Mouse (Mus musculus) kidney, postnatal 0 days (tissue): ENCODE data around the gene Ggt6. TPM values are rescaled to one million over a fixed set of nuclear protein-coding genes. Genes with fewer than 3 reads are reported as not detected.
A peak's percentile ranks its signal among the peaks of the same experiment; 100 is the strongest.

Experiments
- ATAC-seq: fragments of 200-750 bp; cut with Nextera tagmentation; replicated peaks from 2 replicates; pipeline ENCODE4 v1.8.0; 2017; ENCODE audit warnings: low read depth, moderate number of reproducible peaks, moderate TSS enrichment, moderate library complexity; ENCODE audit not compliant: low FRiP score
- DNase-seq: peaks from one replicate; pipeline ENCODE4 v3.0.0-alpha.2; 2016; ENCODE audit warnings: low spot score
- H3K27ac ChIP-seq: fragments of 300-500 bp; sonication (generic); 2 replicates; pipeline ENCODE4 v1.5.1; 2014; ENCODE audit warnings: mild to moderate bottlenecking
- H3K27me3 ChIP-seq: fragments of 300-500 bp; sonication (generic); 2 replicates; pipeline ENCODE4 v1.6.1; 2014; ENCODE audit warnings: low read length, mixed read lengths; ENCODE audit not compliant: insufficient read depth
- H3K36me3 ChIP-seq: fragments of 300-500 bp; sonication (generic); 2 replicates; pipeline ENCODE4 v1.6.1; 2014; ENCODE audit warnings: low read length, mixed read lengths; ENCODE audit not compliant: insufficient read depth
- H3K4me1 ChIP-seq: fragments of 300-500 bp; sonication (generic); replicated peaks from 2 replicates; pipeline ENCODE4 v1.6.1; 2014; ENCODE audit warnings: antibody characterized with exemption, low read length, mixed read lengths; ENCODE audit not compliant: insufficient read depth
- H3K4me2 ChIP-seq: fragments of 300-500 bp; sonication (generic); 2 replicates; pipeline ENCODE4 v1.6.1; 2014; ENCODE audit warnings: mild to moderate bottlenecking, low read length, moderate library complexity, mixed read lengths
- H3K4me3 ChIP-seq: fragments of 300-500 bp; sonication (generic); replicated peaks from 2 replicates; pipeline ENCODE4 v1.5.1; 2014; ENCODE audit warnings: low read depth, low read length
- H3K9ac ChIP-seq: fragments of 300-500 bp; sonication (generic); 2 replicates; pipeline ENCODE4 v1.6.1; 2014; ENCODE audit warnings: low read depth, low read length
- H3K9me3 ChIP-seq: fragments of 300-500 bp; sonication (generic); replicated peaks from 2 replicates; pipeline ENCODE4 v1.6.1; 2016; ENCODE audit warnings: low read length, inconsistent platforms, mixed read lengths
- CTCF ChIP-seq: IDR thresholded peaks from 2 replicates; pipeline ENCODE4 v1.5.1; 2016; ENCODE audit warnings: antibody characterized with exemption, low read depth, mild to moderate bottlenecking, moderate library complexity
- WGBS: fragments of 180-500 bp; shearing (Covaris S2); extraction: QIAGEN DNeasy Blood & Tissue Kit; methylation state at CpG from one replicate; pipeline ENCODE4 v1.1.7; 2014; 5-methylcytosine and 5-hydroxymethylcytosine counted together
- polyA plus RNA-seq: library from polyadenylated mRNA; unstranded; fragments of >200 nt; fragmentation: Nextera tagmentation; extraction: Ambion mirVana; gene quantifications from 2 replicates; pipeline ENCODE4 v1.2.1, GENCODE M21; 2015

The Ggt6 gene
- polyA plus RNA-seq, 1 experiment from 2014 or later = 3.3 TPM

GRCm38 (mm10) chr11:72402017-72402416, 33.3 kb upstream of the Ggt6 start:
- Histone ChIP-seq H3K4me2 (peak overlapping the region; percentile 31; the same call in 1 of the 2 replicates), H3K9me3 (no peaks in the 10 kb centered on the region), H3K36me3 (peaks cover 18% of the 10 kb centered on the region; the same call in 1 of the 2 replicates), H3K4me1 (peaks cover 39% of the 10 kb centered on the region), H3K4me3 (no peak overlapping the region), H3K27ac (peak overlapping the region; percentile 85), H3K9ac (no peak overlapping the region), H3K27me3 (no peaks in the 10 kb centered on the region)
- TF ChIP-seq CTCF = no peak
- DNase-seq (peak; percentile 79), ATAC-seq (peak; percentile 61)
- WGBS = 39% methylated on average over 5 of the region's 5 CpGs

DNA sequence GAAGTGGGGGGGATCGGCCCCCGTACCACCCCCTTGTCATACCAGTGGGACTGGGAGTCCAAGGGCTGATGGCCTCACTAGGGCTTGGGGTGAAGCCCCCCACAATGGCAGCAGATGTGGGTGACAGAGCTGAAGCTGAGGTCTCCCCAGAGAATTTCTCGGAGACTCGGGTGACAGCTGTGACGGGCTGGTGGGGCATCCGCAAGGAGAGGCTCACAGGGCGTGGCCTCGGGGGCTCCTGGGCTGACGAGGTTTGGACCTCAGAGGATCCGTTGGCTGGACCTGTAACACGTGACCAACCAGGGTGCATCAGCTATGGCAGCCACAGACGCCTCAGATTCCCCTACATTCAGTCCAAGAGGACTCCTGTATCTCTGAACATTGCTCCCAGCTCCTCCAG, 32.4 kb upstream of the Ggt6 start:
- H3K4me1 ChIP-seq = peaks cover 46% of the 10 kb centered on the region

GRCm38 (mm10) chr11:72405532-72405931, 29.8 kb upstream of the Ggt6 start:
- 69% methylated on average over 4 of the region's 4 CpGs for WGBS
- Histone ChIP-seq H3K4me3 (no peak overlapping the region), H3K36me3 (no peaks in the 10 kb centered on the region), H3K27me3 (no peaks in the 10 kb centered on the region), H3K9ac (no peak overlapping the region), H3K27ac (peak overlapping the region; percentile 50; the same call in 1 of the 2 replicates), H3K4me2 (peak overlapping the region; percentile 13; the same call in 1 of the 2 replicates), H3K9me3 (no peaks in the 10 kb centered on the region), H3K4me1 (peaks cover 54% of the 10 kb centered on the region)
- TF ChIP-seq CTCF = no peak
- DNase-seq (no peak), ATAC-seq (no peak)

More for the DNA sequence above, 32.4 kb upstream of the Ggt6 start:
- Histone ChIP-seq H3K27me3 (no peaks in the 10 kb centered on the region), H3K4me2 (no peak overlapping the region), H3K9ac (no peak overlapping the region), H3K27ac (peak overlapping the region; percentile 85; the same call in 1 of the 2 replicates), H3K9me3 (no peaks in the 10 kb centered on the region), H3K36me3 (peaks cover 17% of the 10 kb centered on the region; the same call in 1 of the 2 replicates), H3K4me3 (no peak overlapping the region)
- ATAC-seq (no peak), DNase-seq (no peak)
- WGBS = 83% methylated on average over 12 of the region's 12 CpGs
- TF ChIP-seq CTCF = no peak

DNA sequence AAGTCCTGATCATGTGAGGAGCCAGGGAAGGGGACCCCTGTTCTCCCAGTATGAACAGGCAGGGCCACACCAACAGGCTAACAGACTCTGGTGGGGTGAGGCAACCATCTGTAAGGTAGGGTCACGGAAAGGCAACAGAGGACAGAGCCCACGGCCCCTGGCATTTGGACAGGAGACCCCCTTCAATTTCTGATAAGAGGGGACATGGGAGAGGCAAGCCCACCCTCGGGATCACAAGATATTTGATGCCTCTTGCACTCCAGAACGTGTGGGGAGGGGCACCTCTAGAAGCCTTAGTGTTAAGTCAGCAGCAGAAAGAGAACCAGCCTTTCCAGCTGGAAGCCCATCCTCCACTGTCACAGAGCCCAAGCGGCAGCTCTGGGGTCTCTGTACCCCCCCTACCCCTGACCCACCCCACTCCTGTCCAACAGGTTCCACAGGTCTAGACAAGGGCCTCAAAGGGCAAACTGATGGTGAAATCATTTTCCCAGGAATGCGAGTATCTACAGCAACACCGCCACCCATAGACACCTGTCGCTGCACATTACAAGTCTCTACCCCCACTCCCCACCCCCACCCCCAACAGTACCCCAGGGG, 29.1 kb upstream of the Ggt6 start:
- ATAC-seq = no peak
- no peak overlapping the region for H3K4me3 ChIP-seq
- no peaks in the 10 kb centered on the region for H3K27me3 ChIP-seq
- DNase-seq = no peak
- H3K27ac ChIP-seq = peak overlapping the region; percentile 65
- peak overlapping the region; percentile 97 for H3K4me2 ChIP-seq
- H3K9ac ChIP-seq = 0 out of 2 replicates have a peak overlapping the region, but pooled peaks have one; percentile 8
- no peak for TF ChIP-seq CTCF
- H3K9me3 ChIP-seq = no peaks in the 10 kb centered on the region
- no peaks in the 10 kb centered on the region for H3K36me3 ChIP-seq
- 50% methylated on average over 8 of the region's 8 CpGs for whole genome bisulfite sequencing
- peaks cover 48% of the 10 kb centered on the region for H3K4me1 ChIP-seq

DNA sequence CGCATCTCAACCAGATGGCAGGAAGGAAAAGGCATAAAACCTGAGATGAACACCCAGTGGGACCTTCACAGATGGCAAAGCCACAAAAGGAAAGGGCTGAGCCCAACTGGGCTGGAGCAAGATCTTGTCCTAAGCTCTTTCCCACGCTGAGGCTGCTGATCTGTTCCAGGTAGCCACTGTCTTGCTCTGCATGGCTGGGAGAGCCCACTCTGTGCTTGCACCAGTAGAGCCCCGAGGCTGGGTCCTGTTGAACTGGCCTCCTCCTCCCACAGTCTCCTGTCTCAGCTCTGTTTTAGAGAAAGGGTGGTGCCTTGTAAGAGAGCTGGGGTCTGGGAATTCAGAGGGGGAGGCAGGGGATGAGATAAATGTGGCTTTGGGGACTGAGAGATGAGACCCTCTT, 28.2 kb upstream of the Ggt6 start:
- H3K27ac ChIP-seq = peak overlapping the region; percentile 65
- H3K27me3 ChIP-seq = no peaks in the 10 kb centered on the region
- peak overlapping the region; percentile 97 for H3K4me2 ChIP-seq
- peak overlapping the region; percentile 74; the same call in 1 of the 2 replicates for H3K4me3 ChIP-seq
- WGBS = 16% methylated on average over 3 of the region's 3 CpGs
- no peak for TF ChIP-seq CTCF
- H3K36me3 ChIP-seq = no peaks in the 10 kb centered on the region
- H3K9ac ChIP-seq = peak overlapping the region; percentile 44
- no peaks in the 10 kb centered on the region for H3K9me3 ChIP-seq
- peaks cover 41% of the 10 kb centered on the region for H3K4me1 ChIP-seq
- ATAC-seq (no peak), DNase-seq (no peak)

- Histone ChIP-seq H3K4me1 (peaks cover 41% of the 10 kb centered on the region), H3K36me3 (no peaks in the 10 kb centered on the region), H3K4me2 (peak overlapping the region; percentile 97), H3K4me3 (peak overlapping the region; percentile 74; the same call in 1 of the 2 replicates), H3K9me3 (no peaks in the 10 kb centered on the region), H3K9ac (peak overlapping the region; percentile 44), H3K27me3 (no peaks in the 10 kb centered on the region), H3K27ac (peak overlapping the region; percentile 65; the same call in 1 of the 2 replicates)
- TF ChIP-seq CTCF = no peak
- ATAC-seq (no peak), DNase-seq (no peak)
- WGBS = 23% methylated on average over 7 of the region's 7 CpGs
These were observed 27.8 kb upstream of the Ggt6 start for GRCm38 (mm10) chr11:72407574-72407973.
